Mouse (Mus musculus) heart, embryonic 15.5 days (tissue): Measurements from ENCODE around the gene Aif1l. TPM values are rescaled to one million over a fixed set of nuclear protein-coding genes. Genes with fewer than 3 reads are reported as not detected.

Experiments used
- ATAC-seq: fragments of 200-750 bp; cut with Nextera tagmentation; replicated peaks from 2 replicates; pipeline ENCODE4 v1.8.0; 2017; ENCODE audit warnings: low read depth, moderate TSS enrichment; ENCODE audit not compliant: insufficient number of reproducible peaks, insufficient read depth, low FRiP score
- H3K27ac ChIP-seq: fragments of 300-500 bp; sonication (generic); 2 replicates; pipeline ENCODE4 v1.5.1; 2015; ENCODE audit warnings: mild to moderate bottlenecking, inconsistent platforms
- H3K27me3 ChIP-seq: fragments of 300-500 bp; sonication (generic); 2 replicates; pipeline ENCODE4 v1.6.1; 2015; ENCODE audit warnings: inconsistent platforms
- H3K36me3 ChIP-seq: fragments of 300-500 bp; sonication (generic); 2 replicates; pipeline ENCODE4 v1.6.1; 2015; ENCODE audit warnings: mild to moderate bottlenecking, inconsistent platforms
- H3K4me1 ChIP-seq: fragments of 300-500 bp; sonication (generic); replicated peaks from 2 replicates; pipeline ENCODE4 v1.6.1; 2015; ENCODE audit warnings: inconsistent platforms
- H3K4me2 ChIP-seq: fragments of 300-500 bp; sonication (generic); 2 replicates; pipeline ENCODE4 v1.6.1; 2015; ENCODE audit warnings: inconsistent platforms, mild to moderate bottlenecking, moderate library complexity
- H3K4me3 ChIP-seq: fragments of 300-500 bp; sonication (generic); 2 replicates; pipeline ENCODE4 v1.5.1; 2015; ENCODE audit warnings: mild to moderate bottlenecking, inconsistent platforms
- H3K9ac ChIP-seq: fragments of 300-500 bp; sonication (generic); 2 replicates; pipeline ENCODE4 v1.6.1; 2015; ENCODE audit warnings: mild to moderate bottlenecking, inconsistent platforms
- H3K9me3 ChIP-seq: fragments of 300-500 bp; sonication (generic); replicated peaks from 2 replicates; pipeline ENCODE4 v1.6.1; 2016; ENCODE audit warnings: inconsistent platforms
- WGBS: fragments of 180-500 bp; shearing (Covaris S2); methylation state at CpG from one replicate; pipeline ENCODE4 v1.1.7; 2015; ENCODE audit warnings: mixed read lengths; 5-methylcytosine and 5-hydroxymethylcytosine counted together
- polyA plus RNA-seq: library from polyadenylated mRNA; unstranded; fragments of >200 nt; fragmentation: Nextera tagmentation; extraction: Ambion mirVana; gene quantifications from 2 replicates; pipeline ENCODE4 v1.2.1, GENCODE M21; 2015

Gene Aif1l
- polyA plus RNA-seq, 1 experiment from 2014 or later: 46.7 TPM

DNA sequence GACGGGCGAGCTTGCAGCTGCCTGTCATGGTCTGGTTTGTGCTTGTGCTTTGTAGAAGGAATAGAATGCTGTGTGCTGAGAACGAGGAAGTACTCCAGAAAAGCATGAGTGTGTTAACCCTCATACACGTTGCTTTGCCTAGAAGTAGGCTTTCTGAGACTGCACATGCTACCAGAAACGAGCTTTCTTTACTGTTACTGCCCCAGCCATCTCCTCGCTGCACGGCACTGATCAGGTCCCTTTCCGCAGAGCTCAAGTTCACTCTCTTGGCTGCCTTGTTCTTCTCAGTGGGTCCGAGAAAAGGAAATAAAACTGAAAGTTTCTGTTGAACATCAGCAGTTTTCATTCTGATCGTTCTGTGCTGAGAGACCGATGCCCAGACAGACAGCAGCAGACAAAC, 58.8 kb downstream of the Aif1l start:
- Histone ChIP-seq H3K9ac (no peak overlapping the region), H3K4me2 (no peak overlapping the region), H3K9me3 (no peaks in the 10 kb centered on the region), H3K36me3 (peaks cover 87% of the 10 kb centered on the region), H3K27me3 (no peaks in the 10 kb centered on the region), H3K27ac (no peak overlapping the region), H3K4me3 (no peak overlapping the region), H3K4me1 (no peaks in the 10 kb centered on the region)
- WGBS: 90% methylated on average over 11 of the region's 11 CpGs
- no peak for ATAC-seq

DNA sequence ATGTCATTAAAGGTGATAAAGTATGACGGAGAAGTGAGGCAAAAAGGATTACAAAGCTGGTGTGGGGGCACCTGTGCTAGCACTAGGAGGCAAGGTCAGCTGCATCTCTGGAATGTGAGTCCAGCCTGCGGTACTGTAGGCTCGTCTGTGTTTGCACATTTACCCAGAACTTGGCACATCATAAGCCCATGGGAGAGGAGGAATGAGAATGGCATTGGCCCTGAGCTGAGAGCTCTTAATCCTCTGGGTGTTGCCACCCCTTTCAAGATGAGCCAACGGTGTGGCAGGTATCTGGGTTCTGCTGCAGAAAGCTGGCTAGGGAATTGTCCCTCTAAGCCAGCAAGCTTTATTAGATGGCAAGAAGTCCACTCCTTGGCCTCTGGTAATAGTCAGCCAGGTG, 69.8 kb downstream of the Aif1l start:
- no peaks in the 10 kb centered on the region for H3K9me3 ChIP-seq
- no peak overlapping the region for H3K4me2 ChIP-seq
- ATAC-seq: no peak
- H3K9ac ChIP-seq: no peak overlapping the region
- H3K36me3 ChIP-seq: peaks cover 82% of the 10 kb centered on the region
- H3K27ac ChIP-seq: no peak overlapping the region
- no peaks in the 10 kb centered on the region for H3K27me3 ChIP-seq
- H3K4me1 ChIP-seq: no peaks in the 10 kb centered on the region
- 65% methylated on average over 4 of the region's 4 CpGs for WGBS
- H3K4me3 ChIP-seq: no peak overlapping the region

DNA sequence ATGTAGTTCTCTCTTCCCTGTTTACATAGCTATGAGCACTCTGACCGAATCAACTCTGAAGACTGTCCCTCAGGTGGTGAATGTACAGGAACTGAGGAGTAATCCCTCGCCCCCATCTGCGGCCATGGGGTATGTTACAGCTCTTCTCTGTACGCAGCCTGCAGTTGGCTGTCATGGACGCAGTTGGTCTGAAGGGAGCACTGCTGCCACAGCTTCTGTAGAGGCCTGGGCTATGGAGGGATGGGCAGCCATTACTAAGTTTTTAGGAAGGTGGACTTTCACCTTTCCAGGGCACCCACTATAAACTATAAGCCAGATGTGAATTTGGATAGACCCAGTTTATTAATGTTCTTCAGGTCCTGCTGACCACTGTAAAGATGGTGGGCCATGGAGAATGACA, 70.3 kb downstream of the Aif1l start:
- no peak overlapping the region for H3K9ac ChIP-seq
- no peak for ATAC-seq
- H3K36me3 ChIP-seq: peaks cover 82% of the 10 kb centered on the region
- no peak overlapping the region for H3K4me3 ChIP-seq
- H3K9me3 ChIP-seq: no peaks in the 10 kb centered on the region
- H3K4me1 ChIP-seq: no peaks in the 10 kb centered on the region
- no peak overlapping the region for H3K4me2 ChIP-seq
- WGBS: 89% methylated on average over 5 of the region's 5 CpGs
- no peaks in the 10 kb centered on the region for H3K27me3 ChIP-seq
- no peak overlapping the region for H3K27ac ChIP-seq

Other genes starting within 250 kb of the Aif1l start
- gene Qrfp, start 139.6 kb upstream of the Aif1l start, polyA plus RNA-seq: 0.04 and 0.18 TPM in 2 replicates
- gene Fibcd1, start 104.1 kb upstream of the Aif1l start, polyA plus RNA-seq: not detected in 2 replicates
- 0.43 and 0.68 TPM in 2 replicates for gene Lamc3, start 62.8 kb upstream of the Aif1l start, polyA plus RNA-seq
- gene Nup214, start 24.3 kb downstream of the Aif1l start, polyA plus RNA-seq: 54.7 and 55.1 TPM in 2 replicates
- 26.7 and 29.1 TPM in 2 replicates for gene Fam78a, start 134.7 kb downstream of the Aif1l start, polyA plus RNA-seq
- 15.9 and 16.1 TPM in 2 replicates for gene Plpp7, start 145.4 kb downstream of the Aif1l start, polyA plus RNA-seq
- gene Prrc2b, start 200.9 kb downstream of the Aif1l start, polyA plus RNA-seq: 21.0 and 34.8 TPM in 2 replicates